Mouse (Mus musculus): ENCODE results near the gene Wfdc2. TPM values are rescaled to one million over a fixed set of nuclear protein-coding genes. Genes with fewer than 3 reads are reported as not detected.
A peak's percentile ranks its signal among the peaks of the same experiment; 100 is the strongest.

The Wfdc2 gene
- polyA plus RNA-seq, 2 experiments: 0.56 to 0.96 TPM

DNA sequence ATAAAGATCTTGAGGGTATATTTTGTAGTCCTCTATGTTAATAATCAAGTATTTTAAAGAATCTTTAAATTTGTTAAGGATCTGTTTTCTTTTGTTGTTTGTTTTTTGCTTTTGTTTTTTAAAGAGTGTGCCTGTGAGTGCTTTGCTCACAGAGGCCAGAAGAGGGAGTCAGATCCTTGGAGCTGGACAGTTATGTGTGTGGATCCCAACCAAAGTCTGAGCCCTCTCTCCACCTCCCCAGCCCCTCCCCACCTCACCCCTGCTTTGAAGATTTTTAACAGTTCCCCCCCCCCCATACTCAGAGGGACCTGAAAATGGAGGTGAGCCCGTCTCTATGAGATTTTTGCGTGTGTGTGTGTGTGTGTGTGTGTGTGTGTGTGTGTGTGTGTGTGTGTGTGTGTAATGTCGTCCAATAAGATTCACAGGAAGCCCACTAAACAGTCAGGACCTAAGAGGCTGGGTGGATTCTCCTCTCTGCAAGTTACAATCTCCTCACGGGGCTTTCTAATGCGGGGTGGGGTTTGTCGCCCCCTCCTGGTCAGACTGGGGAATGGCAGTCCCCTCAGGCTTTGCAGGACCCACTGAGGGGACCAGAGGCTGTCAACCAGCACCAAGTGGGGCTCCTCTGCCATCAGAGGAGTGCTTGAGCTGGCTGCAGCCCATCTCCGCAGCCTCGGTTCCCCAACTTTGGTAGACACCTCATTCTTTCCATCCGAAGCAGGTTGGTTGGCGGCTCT, 44.6 kb upstream of the Wfdc2 start:
- Histone ChIP-seq H3K4me3 (ENCODE audit: insufficient read depth in 1 of 2, low read depth in 2 of 2, low read length in 2 of 2) (no peak overlapping the region), H3K9ac (replicated peaks) (no peak overlapping the region), H3K27me3 (ENCODE audit: control insufficient read depth, insufficient read depth, low read length) (no peaks in the 10 kb centered on the region), H3K4me1 (replicated peaks; ENCODE audit: control insufficient read depth in 2 of 2, insufficient read depth in 2 of 2, low read length in 1 of 2) (peaks cover 0 to 5% of the 10 kb centered on the region in 2 experiments; a peak in 2 of 4 replicates), H3K9me3 (ENCODE audit: control insufficient read depth, low read length) (no peaks in the 10 kb centered on the region), H3K4me2 (ENCODE audit: low read depth) (no peak overlapping the region), H3K36me3 (replicated peaks; ENCODE audit: control insufficient read depth, insufficient read depth, low read depth) (no peaks in the 10 kb centered on the region), H3K27ac (no peak overlapping the region)
- 27% methylated on average over 9 of the region's 10 CpGs for WGBS (ENCODE audit: insufficient replicate concordance)
- DNase-seq (ENCODE audit: low read depth in 3 of 3, low spot score in 3 of 3) (no peak), ATAC-seq (ENCODE audit: insufficient read depth) (no peak)
- TF ChIP-seq EP300 (IDR thresholded peaks at IDR 0.05; ENCODE audit: low read depth): no peak
- TF ChIP-seq CTCF (IDR thresholded peaks at IDR 0.05; ENCODE audit: low read depth): peak; percentile 94

DNA sequence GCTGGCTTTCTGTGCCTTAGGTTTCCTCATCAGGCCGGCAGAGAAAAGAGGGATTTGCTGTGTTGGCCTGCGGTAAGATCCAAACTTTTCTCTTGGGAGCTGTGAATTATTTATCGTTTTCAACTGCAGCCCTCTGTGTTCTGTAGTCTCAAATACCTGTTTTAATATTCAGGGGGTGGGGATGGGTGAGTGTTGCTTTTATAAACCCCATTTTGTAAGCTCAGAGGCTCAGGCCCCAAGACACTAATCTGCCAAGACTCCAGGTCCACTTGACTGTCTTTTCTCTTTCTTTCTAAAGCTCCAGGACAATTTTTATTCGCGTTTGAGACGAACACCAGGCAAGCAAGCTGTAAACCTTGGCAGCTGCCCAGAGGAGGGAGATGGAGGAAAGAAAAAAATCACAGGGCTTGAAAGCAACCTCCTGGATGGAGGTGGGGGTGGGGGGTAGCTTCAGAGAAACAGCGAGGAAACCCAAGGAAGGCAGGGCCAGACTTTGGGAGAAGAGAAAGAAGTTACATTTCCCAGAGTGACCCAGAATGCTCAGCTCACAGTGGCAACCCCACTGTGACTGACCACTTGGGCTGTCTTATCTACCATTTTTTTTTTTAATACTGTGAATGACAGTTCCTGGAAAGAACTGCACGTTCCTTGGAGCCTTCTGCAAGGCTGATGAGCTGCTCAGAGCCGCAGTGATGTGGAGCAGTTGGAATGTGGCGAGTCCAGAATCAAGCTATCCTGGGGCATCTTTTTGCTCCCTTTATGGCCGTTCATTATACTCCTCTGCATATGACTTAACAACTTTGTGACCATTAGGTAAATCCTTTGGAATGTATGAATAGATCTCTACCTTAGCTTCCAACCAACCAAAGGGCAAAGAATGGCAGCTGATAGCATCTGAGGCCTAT, 43.7 kb upstream of the Wfdc2 start:
- Histone ChIP-seq H3K9me3 (ENCODE audit: control insufficient read depth, low read length) (no peaks in the 10 kb centered on the region), H3K27me3 (ENCODE audit: control insufficient read depth, insufficient read depth, low read length) (no peaks in the 10 kb centered on the region), H3K4me1 (replicated peaks; ENCODE audit: control insufficient read depth in 2 of 2, insufficient read depth in 2 of 2, low read length in 1 of 2) (no peaks in the 10 kb centered on the region; a peak in 1 of 4 replicates), H3K4me2 (ENCODE audit: low read depth) (no peak overlapping the region), H3K36me3 (replicated peaks; ENCODE audit: control insufficient read depth, insufficient read depth, low read depth) (no peaks in the 10 kb centered on the region), H3K27ac (no peak overlapping the region), H3K9ac (replicated peaks) (no peak overlapping the region), H3K4me3 (ENCODE audit: insufficient read depth in 1 of 2, low read depth in 2 of 2, low read length in 2 of 2) (no peak overlapping the region)
- DNase-seq (ENCODE audit: low read depth in 3 of 3, low spot score in 3 of 3) (no peak), ATAC-seq (ENCODE audit: insufficient read depth) (no peak)
- 41% methylated on average over 11 of the region's 11 CpGs for WGBS (ENCODE audit: insufficient replicate concordance)
- no peak for TF ChIP-seq EP300 (IDR thresholded peaks at IDR 0.05; ENCODE audit: low read depth)
- TF ChIP-seq CTCF (IDR thresholded peaks at IDR 0.05; ENCODE audit: low read depth): no peak

GRCm38 (mm10) chr2:164519171-164519526, 43.1 kb upstream of the Wfdc2 start:
- ATAC-seq (ENCODE audit: insufficient read depth) (no peak), DNase-seq (ENCODE audit: low read depth in 3 of 3, low spot score in 3 of 3) (no peak)
- Histone ChIP-seq H3K4me2 (ENCODE audit: low read depth) (no peak overlapping the region), H3K4me3 (ENCODE audit: insufficient read depth in 1 of 2, low read depth in 2 of 2, low read length in 2 of 2) (no peak overlapping the region), H3K36me3 (replicated peaks; ENCODE audit: control insufficient read depth, insufficient read depth, low read depth) (no peaks in the 10 kb centered on the region), H3K27me3 (ENCODE audit: control insufficient read depth, insufficient read depth, low read length) (no peaks in the 10 kb centered on the region), H3K27ac (no peak overlapping the region), H3K9me3 (ENCODE audit: control insufficient read depth, low read length) (no peaks in the 10 kb centered on the region), H3K9ac (replicated peaks) (no peak overlapping the region), H3K4me1 (replicated peaks; ENCODE audit: control insufficient read depth in 2 of 2, insufficient read depth in 2 of 2, low read length in 1 of 2) (no peaks in the 10 kb centered on the region; a peak in 1 of 4 replicates)
- TF ChIP-seq EP300 (IDR thresholded peaks at IDR 0.05; ENCODE audit: low read depth) (no peak), CTCF (IDR thresholded peaks at IDR 0.05; ENCODE audit: low read depth) (no peak)
- 36% methylated on average over 6 of the region's 6 CpGs for WGBS (ENCODE audit: insufficient replicate concordance)

DNA sequence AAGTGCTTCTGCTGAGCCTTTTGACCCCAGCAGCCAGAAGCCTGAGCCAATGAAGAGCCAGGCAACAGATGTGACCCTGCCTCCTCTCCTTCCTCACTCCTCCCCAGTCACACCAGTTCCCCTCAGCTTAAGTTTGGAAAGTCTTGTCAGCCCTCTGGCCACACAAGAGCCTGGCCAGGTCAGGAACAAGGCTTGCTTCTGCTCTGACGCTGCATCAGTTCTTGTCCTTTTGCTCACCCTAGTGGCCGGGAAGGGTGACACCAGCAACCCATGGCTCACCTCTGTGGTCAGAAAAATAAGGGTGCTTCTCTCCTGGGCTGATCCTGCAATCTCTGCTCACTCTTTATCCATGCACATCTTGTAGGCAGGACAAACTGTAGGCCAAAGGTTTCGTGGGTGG, 41.4 kb upstream of the Wfdc2 start:
- DNase-seq (ENCODE audit: low read depth in 3 of 3, low spot score in 3 of 3): no peak
- no peaks in the 10 kb centered on the region for H3K27me3 ChIP-seq (ENCODE audit: control insufficient read depth, insufficient read depth, low read length)
- H3K36me3 ChIP-seq (replicated peaks; ENCODE audit: control insufficient read depth, insufficient read depth, low read depth): no peaks in the 10 kb centered on the region
- H3K9me3 ChIP-seq (ENCODE audit: control insufficient read depth, low read length): no peaks in the 10 kb centered on the region
- ATAC-seq (ENCODE audit: insufficient read depth): 0 out of 2 replicates have a peak, but pooled peaks have one; percentile 21
- WGBS (ENCODE audit: insufficient replicate concordance): 7% methylated on average over 3 of the region's 3 CpGs
- no peak overlapping the region for H3K4me3 ChIP-seq (ENCODE audit: insufficient read depth in 1 of 2, low read depth in 2 of 2, low read length in 2 of 2)
- H3K4me2 ChIP-seq (ENCODE audit: low read depth): no peak overlapping the region
- no peaks in the 10 kb centered on the region; a peak in 1 of 4 replicates for H3K4me1 ChIP-seq (replicated peaks; ENCODE audit: control insufficient read depth in 2 of 2, insufficient read depth in 2 of 2, low read length in 1 of 2)
- no peak overlapping the region for H3K9ac ChIP-seq (replicated peaks)
- H3K27ac ChIP-seq: no peak overlapping the region
- TF ChIP-seq EP300 (IDR thresholded peaks at IDR 0.05; ENCODE audit: low read depth) (no peak), CTCF (IDR thresholded peaks at IDR 0.05; ENCODE audit: low read depth) (peak; percentile 78)

DNA sequence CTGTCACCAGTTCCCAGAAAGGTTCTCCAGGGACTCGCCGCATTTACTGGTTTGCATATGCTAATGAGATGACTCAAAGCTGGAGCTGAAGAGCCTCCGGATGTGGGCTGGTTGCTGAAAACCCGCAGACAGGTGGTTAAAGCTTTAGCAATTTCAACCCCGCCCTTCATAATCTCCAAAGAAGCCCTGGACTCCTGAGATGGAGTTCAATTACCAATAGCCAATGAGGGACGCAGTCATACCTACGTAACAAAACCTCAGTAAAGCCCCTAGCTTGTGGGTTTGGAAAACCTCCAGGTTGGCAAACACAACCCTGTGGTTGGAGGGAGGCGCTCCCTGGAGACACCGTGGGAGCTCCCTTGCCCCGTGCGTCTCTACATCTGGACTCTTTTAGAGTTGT, 40.4 kb upstream of the Wfdc2 start:
- Histone ChIP-seq H3K4me1 (replicated peaks; ENCODE audit: control insufficient read depth in 2 of 2, insufficient read depth in 2 of 2, low read length in 1 of 2) (no peaks in the 10 kb centered on the region; a peak in 1 of 4 replicates), H3K4me2 (ENCODE audit: low read depth) (no peak overlapping the region), H3K36me3 (replicated peaks; ENCODE audit: control insufficient read depth, insufficient read depth, low read depth) (no peaks in the 10 kb centered on the region), H3K9ac (replicated peaks) (no peak overlapping the region), H3K27me3 (ENCODE audit: control insufficient read depth, insufficient read depth, low read length) (no peaks in the 10 kb centered on the region), H3K9me3 (ENCODE audit: control insufficient read depth, low read length) (no peaks in the 10 kb centered on the region), H3K27ac (no peak overlapping the region), H3K4me3 (ENCODE audit: insufficient read depth in 1 of 2, low read depth in 2 of 2, low read length in 2 of 2) (no peak overlapping the region)
- peak in 1 of 3 experiments; percentile 33 for DNase-seq (ENCODE audit: low read depth in 3 of 3, low spot score in 3 of 3)
- 3% methylated on average over 11 of the region's 11 CpGs for WGBS (ENCODE audit: insufficient replicate concordance)
- TF ChIP-seq EP300 (IDR thresholded peaks at IDR 0.05; ENCODE audit: low read depth) (no peak), CTCF (IDR thresholded peaks at IDR 0.05; ENCODE audit: low read depth) (no peak)
- ATAC-seq (ENCODE audit: insufficient read depth): no peak
